Mouse (Mus musculus) lung, adult 2 months (tissue): ENCODE results near the gene Sh3bp1.
A peak's percentile ranks its signal among the peaks of the same experiment; 100 is the strongest.

Source experiments
- CTCF ChIP-seq: fragments of 200-500 bp; IDR thresholded peaks from 2 replicates; pipeline ENCODE4 v1.5.1; 2011; ENCODE audit warnings: mild to moderate bottlenecking, low read length, control low read depth; ENCODE audit not compliant: insufficient read depth
- POLR2A ChIP-seq: fragments of 200-500 bp; IDR thresholded peaks from 2 replicates; pipeline ENCODE4 v1.6.1; 2011; ENCODE audit warnings: low read depth, mild to moderate bottlenecking, control low read depth, low read length, borderline replicate concordance; ENCODE audit errors: extremely low read depth

DNA sequence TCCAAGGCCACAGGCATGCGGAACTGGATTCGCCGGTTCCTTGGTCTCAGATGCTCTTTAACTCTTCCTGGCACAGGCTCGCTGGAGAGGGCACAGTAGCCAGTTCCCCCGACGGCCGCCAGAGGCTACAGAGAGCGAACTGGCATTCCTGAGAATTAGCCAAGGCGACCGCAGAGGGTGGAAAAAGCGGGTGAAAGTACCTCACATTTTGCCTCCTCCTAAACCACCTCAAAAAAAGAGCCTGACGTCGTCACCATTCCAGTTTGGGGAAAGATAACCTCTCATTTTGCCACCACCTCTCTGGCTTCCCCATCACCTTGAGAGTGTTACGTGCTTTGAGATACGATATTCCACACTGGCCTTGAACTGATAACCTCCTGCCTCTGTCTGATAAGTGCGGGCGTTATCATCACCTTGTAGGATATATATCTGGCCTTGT, 23.3 kb upstream of the Sh3bp1 start:
- TF ChIP-seq CTCF, result peak; percentile 68
- 0 out of 2 replicates have a peak, but pooled peaks have one; percentile 17 for TF ChIP-seq POLR2A
